Mouse (Mus musculus) bone marrow macrophage, adult 2 months (primary cell): Measurements from ENCODE around the gene Lrba. TPM values are rescaled to one million over a fixed set of nuclear protein-coding genes. Genes with fewer than 3 reads are reported as not detected.
A peak's percentile ranks its signal among the peaks of the same experiment; 100 is the strongest.

Experiments used
- H3K27ac ChIP-seq: 2 replicates; pipeline ENCODE4 v1.5.1; 2012; ENCODE audit warnings: low read depth, low read length; ENCODE audit not compliant: insufficient read depth
- H3K4me1 ChIP-seq: 2 replicates; pipeline ENCODE4 v1.6.1; 2012; ENCODE audit warnings: low read length; ENCODE audit not compliant: control insufficient read depth, insufficient read depth
- H3K4me3 ChIP-seq: 2 replicates; pipeline ENCODE4 v1.5.1; 2012; ENCODE audit warnings: mild to moderate bottlenecking, low read length, moderate library complexity; ENCODE audit not compliant: insufficient read depth
- CTCF ChIP-seq: IDR thresholded peaks from 2 replicates; pipeline ENCODE4 v1.5.1; 2012; ENCODE audit warnings: low read depth, mild to moderate bottlenecking, low read length, moderate library complexity
- POLR2A ChIP-seq: IDR thresholded peaks from 2 replicates; pipeline ENCODE4 v1.6.1; 2012; ENCODE audit warnings: mild to moderate bottlenecking, low read depth, low read length, borderline replicate concordance
- polyA plus RNA-seq: library from polyadenylated mRNA; stranded (reverse); fragments of >200 nt; gene quantifications from 2 replicates; pipeline ENCODE4 v1.2.4, GENCODE M21; 2012; ENCODE audit not compliant: missing spikeins, insufficient read depth, insufficient read length

The Lrba gene
- polyA plus RNA-seq, 1 experiment: 5.8 TPM

DNA sequence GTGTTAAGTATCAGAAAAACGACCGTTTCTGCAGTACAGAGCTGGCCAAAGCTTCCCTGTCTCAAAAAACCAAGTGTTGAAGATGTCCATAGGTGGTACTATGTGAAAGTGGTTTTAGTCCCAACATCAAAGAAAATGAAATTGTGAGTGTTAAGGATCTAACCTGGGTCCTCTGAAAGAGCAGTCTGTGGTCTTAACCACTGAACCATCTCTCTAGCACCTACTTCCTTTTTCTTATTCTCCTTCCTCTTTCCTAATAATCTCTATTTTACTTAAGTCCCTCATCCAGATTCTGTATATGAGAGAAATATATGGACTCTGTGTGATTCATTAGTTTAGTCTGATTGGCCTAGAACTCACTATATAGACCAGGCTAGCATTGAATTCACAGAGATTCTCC lies 17.9 kb upstream of the Lrba start:
- H3K27ac ChIP-seq: no peak overlapping the region
- no peak overlapping the region for H3K4me3 ChIP-seq
- H3K4me1 ChIP-seq: peaks cover 25% of the 10 kb centered on the region
- TF ChIP-seq CTCF (no peak), POLR2A (no peak)

- H3K4me3 ChIP-seq: no peak overlapping the region
- H3K4me1 ChIP-seq: peaks cover 10% of the 10 kb centered on the region
- no peak overlapping the region for H3K27ac ChIP-seq
- TF ChIP-seq POLR2A (no peak), CTCF (no peak)
These were observed 14.1 kb upstream of the Lrba start for GRCm38 (mm10) chr3:86210267-86210939.

DNA sequence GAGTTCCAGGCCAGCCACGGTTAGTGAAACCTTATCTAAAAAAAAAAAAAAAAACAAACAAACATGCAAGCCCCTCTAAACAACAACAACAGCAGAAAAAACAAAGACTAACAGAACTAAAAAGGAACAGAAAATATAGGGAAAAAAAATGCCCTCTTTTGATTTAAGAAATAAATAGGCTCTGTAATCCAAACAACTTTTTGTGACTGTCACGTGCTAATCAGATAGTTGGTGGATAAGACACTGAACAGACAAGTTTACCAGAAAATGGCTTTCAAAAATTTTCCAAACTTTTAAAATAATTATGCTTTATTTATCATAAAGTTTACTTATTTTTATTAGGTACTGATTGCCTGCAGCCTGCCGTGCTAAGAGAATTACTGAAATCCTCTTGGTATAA lies 13.5 kb upstream of the Lrba start:
- Histone ChIP-seq H3K4me1 (peaks cover 7% of the 10 kb centered on the region), H3K4me3 (no peak overlapping the region), H3K27ac (no peak overlapping the region)
- TF ChIP-seq POLR2A: no peak
- no peak for TF ChIP-seq CTCF

DNA sequence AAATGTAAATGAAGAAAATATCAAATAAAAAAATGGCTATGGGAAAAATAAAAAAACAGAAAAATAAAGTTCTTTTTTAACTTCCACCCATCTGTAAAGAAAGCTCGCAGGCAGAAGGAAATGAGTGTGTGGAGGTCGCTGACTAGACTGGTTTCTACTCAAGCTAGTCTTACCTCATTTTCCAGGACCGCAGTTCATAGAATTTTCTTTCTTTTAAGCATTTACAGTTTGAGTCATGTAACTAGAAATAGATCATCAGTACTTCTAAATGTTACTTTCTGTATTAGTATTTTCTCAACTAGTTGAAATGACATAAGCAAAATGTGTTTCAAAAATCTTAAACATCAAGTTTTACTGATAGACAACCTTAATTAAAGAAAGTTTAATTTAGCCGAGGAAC lies 10.2 kb upstream of the Lrba start:
- H3K4me1 ChIP-seq: peaks cover 2% of the 10 kb centered on the region; the same call in 1 of the 2 replicates
- no peak for TF ChIP-seq POLR2A
- no peak for TF ChIP-seq CTCF
- no peak overlapping the region for H3K27ac ChIP-seq
- no peak overlapping the region for H3K4me3 ChIP-seq

- Histone ChIP-seq H3K4me3 (peak overlapping the region; percentile 98), H3K27ac (peak overlapping the region; percentile 46), H3K4me1 (no peaks in the 10 kb centered on the region)
- peak; percentile 87; the same call in 1 of the 2 replicates for TF ChIP-seq POLR2A
- TF ChIP-seq CTCF: no peak
These were observed 706 bp upstream of the Lrba start for GRCm38 (mm10) chr3:86223634-86224313.

- Histone ChIP-seq H3K4me1 (no peaks in the 10 kb centered on the region), H3K4me3 (peak overlapping the region; percentile 98), H3K27ac (peak overlapping the region; percentile 46)
- no peak for TF ChIP-seq POLR2A
- no peak for TF ChIP-seq CTCF
These were observed 241 bp upstream of the Lrba start for GRCm38 (mm10) chr3:86224314-86224563.

DNA sequence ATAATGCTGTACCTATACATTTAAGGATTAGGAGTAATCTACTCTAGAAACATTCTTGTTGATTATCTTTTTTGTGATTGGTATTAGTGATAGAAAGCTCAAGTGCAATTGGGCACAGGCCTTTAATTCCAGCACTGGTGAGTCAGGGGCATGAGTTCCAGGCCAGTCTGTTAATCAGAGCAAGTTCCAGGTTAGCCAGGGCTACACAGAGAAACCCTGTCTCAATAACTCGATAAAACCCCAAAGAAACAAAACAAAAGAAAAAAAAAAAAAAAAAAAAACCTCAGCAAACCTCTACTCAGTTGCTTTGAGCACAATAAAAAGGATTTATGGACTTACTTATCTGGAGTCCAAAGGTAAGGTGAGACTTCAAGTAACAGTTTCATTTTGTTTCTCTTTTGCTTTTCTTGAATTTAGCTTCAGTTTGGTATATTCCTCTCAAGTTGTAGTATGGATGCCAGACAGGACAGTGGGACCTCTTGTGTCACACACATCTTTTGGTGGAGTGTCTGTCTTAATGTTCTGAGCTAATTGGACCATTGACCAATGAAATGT lies 7.1 kb downstream of the Lrba start:
- Histone ChIP-seq H3K4me3 (no peak overlapping the region), H3K27ac (no peak overlapping the region), H3K4me1 (no peaks in the 10 kb centered on the region)
- TF ChIP-seq CTCF (no peak), POLR2A (no peak)

DNA sequence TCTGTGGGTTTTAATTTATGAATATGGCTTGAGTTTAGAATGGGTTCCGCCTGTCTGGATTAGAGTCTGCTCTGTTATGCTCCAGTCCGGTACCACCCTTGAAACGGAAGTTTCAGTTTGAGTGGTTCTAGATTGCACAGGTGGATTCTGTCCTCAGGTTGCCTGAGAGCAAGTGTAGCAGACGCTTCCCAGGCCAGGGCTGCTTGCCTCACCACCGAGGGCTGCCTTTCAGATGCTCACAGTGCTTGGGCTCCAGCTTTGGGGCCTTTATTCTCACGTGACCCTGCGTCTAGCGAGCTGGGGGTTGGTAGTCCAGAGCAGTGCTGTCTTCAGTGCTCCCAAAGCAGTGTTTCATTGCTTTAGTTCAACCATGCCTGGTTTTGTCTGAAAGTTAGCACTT lies 22.7 kb downstream of the Lrba start:
- no peak for TF ChIP-seq POLR2A
- no peak for TF ChIP-seq CTCF
- no peaks in the 10 kb centered on the region for H3K4me1 ChIP-seq

DNA sequence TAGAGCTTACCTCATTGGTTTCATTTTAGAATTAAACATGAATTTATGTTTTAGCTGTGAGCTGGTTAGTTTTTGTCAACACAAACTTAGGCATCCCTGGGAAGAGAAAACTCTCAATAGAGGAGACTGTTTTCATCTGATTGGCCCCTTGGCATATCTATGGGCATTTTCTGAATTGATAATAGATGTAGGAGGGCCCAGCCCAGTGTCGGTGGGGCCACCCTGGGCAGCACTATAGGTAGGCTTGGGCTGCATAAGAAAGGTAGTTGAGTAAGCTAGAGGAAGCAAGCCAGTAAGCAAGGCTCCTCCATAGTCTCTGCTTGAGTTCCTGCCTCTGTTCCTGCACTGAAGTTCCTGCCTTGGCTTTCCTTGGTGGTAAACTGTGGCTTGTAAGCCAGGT lies 26.7 kb downstream of the Lrba start:
- no peaks in the 10 kb centered on the region for H3K4me1 ChIP-seq
- TF ChIP-seq POLR2A: no peak
- no peak for TF ChIP-seq CTCF
- no peak overlapping the region for H3K4me3 ChIP-seq
- H3K27ac ChIP-seq: no peak overlapping the region

More for the DNA sequence above, 22.7 kb downstream of the Lrba start:
- no peak overlapping the region for H3K27ac ChIP-seq
- H3K4me3 ChIP-seq: no peak overlapping the region

GRCm38 (mm10) chr3:86252588-86252987 lies 28.1 kb downstream of the Lrba start:
- Histone ChIP-seq H3K4me1 (no peaks in the 10 kb centered on the region), H3K27ac (no peak overlapping the region), H3K4me3 (no peak overlapping the region)
- TF ChIP-seq POLR2A (no peak), CTCF (no peak)

- no peak for TF ChIP-seq CTCF
- no peak for TF ChIP-seq POLR2A
- Histone ChIP-seq H3K27ac (no peak overlapping the region), H3K4me3 (no peak overlapping the region), H3K4me1 (no peaks in the 10 kb centered on the region)
These were observed 28.6 kb downstream of the Lrba start for GRCm38 (mm10) chr3:86253071-86253470.
